Mouse (Mus musculus) lung, postnatal 14 days (tissue): Measurements from ENCODE around the gene Tex52.
"Not testable (repeated sequence)": the region's sequence is repeated elsewhere in the genome, so short reads cannot be mapped to it uniquely, and the experiment has no call there.

Experiments
- DNase-seq: peaks from one replicate; pipeline ENCODE4 v3.0.0; 2021

Gene Tex52

DNA sequence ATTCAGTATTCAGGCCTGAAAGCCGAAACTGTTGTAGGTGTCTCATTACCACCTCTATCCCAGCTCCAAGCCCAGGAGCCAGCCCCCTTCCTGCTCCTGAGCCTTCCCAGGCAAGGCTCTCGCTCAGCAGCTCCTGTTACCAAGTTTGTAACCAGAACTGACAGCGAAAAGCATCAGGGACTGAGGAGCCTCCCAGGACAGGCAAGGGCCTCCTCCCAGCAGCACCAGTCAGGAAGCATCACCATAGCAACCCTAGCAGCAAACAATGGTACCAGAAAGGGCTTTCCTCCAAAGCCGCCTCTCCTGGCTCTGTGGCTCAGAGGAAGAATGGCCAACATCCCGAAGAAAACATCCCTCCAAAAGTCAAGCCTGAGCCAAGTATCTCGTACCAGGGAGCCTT lies at the start of gene Tex52, which contains the start of gene Gm44596:
Tex52 (plus strand) TSS at position 265 of the 400 bp plus-strand sequence.
Gm44596 (plus strand) TSS at position 312 of the 400 bp plus-strand sequence.
- peak; percentile 27 for DNase-seq

DNA sequence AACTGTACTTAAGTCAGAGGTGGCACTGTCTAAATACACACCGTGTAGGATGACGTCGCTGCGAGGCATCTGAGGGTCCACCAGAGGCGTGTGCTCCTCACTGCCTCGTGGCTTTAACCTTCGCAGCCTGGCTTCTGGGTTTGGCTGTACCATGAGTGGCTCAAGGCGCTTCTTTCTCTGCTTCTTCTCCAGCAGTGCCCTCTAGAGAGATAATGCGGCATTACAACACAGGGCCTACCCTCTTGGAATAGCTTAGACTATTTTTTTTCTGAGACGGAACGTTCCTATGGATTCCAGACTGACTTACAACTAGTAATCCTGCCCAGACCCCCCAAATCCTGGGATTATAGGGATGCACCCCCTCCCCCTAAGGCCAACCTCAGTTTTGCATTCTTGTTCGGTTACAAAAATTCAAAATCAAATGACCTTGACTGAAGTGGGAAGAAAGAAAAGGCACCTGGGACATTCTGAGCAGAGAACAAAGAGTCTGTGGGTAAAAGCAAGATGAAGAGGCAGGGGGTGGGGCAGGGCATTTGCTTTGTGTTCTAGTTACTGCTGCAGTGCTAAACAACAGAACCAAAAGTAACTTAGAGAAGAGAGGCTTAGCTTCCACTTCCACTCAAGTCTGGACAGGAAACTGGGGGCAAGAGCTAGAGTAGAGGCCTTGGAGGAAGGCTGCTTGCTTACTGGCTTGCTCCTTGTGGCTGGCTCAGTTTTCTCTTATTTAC lies 40.7 kb upstream of the Tex52 start:
- peak; percentile 86 for DNase-seq

DNA sequence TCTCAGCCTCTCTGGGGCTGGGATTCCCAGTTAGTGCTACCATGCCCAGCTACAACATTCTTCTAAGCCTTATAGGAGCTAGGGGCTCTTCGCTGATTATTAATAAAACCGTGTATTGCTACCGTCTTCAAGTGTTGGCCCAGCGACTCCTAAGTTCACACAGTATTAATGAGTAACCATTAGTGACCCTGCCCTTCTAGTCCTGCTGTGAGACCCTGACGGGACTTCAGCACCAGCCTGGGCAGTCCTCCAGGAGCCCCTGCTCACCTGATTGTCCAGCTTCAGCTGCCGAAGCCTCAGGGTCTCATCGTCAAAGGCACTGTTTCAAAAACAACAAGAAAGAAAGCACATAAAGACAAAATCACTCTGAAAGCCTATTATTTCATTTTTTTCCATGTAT lies 37.8 kb upstream of the Tex52 start:
- no peak for DNase-seq

DNA sequence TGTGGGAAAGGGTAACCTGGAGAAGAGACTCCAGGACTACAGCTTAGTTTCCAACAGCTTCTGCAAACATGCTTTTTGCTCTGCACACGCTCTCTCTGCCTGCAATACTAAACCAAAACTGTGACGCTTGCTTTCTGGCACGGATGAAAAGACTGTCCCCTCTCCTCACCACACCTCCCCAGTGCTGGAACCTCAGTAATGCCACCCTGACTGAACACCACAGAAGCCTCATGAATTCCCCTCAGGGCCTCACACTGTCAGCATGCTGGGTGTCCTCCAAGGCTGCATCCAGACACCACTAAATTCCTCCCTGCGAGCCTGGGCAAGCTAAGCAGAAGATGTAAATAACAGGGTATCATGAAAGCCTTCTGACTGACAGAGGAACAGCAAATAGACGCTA lies 36.4 kb upstream of the Tex52 start:
- no peak for DNase-seq

DNA sequence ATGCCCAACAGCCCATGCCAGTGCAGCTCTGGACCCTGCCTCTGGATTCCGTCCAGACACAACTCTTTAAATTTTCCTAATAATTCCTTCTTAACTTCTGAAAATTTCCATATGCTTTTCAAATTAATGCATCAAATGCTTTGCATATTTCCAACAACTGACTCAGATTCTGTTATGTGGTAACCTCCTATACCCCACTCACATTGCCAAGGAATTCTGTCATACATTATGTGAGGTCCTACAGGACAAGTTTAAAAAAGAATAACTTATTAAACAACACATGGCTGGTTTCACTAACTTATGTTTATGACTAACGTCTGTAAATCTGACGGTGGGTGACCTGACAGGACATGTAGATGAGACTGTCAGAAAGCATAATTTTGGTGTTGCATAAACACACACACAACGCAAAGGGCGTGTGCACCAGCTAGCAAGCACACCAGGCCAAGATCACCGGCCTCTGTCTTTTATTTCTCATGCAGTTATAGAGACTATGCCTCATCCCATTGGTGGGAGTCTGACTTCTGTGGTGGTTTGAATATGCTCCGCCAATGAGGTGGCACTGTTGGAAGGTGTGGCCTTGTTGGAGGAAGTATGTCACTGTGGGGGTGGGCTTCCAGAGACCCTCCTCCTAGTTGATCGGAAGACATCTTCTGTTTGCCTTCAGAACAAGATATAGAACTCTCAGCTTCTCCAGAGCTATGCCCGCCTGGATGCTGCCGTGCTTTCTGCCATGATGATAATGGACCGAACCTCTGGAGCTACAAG lies 33.1 kb upstream of the Tex52 start:
- DNase-seq, result no peak

DNA sequence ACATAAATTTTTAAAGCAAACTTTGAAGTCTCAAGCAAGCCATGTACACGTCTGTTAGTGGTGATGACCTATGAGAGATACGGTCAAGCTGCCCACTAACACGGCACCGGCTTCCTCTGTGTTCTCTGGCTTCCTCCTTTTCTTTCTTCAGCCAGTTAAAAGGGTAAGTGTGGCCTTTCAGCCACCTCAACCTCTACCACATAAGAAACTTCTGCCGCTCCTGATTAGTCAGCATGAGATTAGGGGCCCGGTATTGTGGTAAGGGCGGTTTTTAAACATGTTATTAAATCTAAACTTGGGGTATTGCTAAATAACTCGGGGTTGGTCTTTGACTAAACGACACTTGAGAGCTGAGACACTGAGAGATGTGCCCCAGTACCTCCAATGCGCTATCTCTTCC lies 29.6 kb upstream of the Tex52 start:
- DNase-seq, result no peak

DNA sequence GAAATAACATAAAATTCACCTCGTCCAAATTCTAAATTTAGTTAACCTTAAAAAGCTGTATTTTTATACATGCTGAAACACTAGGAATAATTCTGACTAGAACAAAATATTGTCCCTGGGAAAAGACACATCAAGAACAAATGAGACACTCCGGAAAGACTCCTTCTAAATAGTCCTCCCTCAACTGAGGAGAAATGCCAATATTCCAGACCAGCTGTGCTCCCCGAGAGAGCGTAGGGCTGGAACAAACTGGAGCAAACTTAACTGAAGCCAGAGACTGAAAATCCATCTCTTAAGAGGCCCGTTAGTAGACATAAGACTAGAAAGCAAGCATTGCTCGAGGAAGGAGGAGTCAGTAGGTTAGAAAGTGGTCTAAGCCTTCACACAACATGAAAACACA lies 28.5 kb upstream of the Tex52 start:
- DNase-seq, result no peak

DNA sequence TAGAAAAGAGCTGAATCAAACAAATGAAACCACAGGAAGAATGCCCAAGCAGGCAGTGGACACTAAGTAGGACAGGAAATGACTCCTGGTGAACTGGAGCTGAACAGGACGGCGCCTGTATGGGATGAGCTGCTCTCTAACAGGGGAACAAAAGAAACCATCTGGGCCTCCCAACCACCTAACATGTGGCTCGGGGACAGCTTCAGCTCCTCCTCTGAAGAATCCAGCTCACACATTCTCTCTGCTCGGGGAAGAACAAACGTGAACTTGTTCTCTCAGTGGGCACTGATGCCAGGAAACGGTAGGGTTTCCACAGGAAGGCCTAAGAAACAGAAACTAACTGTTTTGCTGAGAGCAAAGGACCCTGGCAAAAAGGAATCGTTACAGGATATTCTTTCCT lies 25.5 kb upstream of the Tex52 start:
- no peak for DNase-seq

DNA sequence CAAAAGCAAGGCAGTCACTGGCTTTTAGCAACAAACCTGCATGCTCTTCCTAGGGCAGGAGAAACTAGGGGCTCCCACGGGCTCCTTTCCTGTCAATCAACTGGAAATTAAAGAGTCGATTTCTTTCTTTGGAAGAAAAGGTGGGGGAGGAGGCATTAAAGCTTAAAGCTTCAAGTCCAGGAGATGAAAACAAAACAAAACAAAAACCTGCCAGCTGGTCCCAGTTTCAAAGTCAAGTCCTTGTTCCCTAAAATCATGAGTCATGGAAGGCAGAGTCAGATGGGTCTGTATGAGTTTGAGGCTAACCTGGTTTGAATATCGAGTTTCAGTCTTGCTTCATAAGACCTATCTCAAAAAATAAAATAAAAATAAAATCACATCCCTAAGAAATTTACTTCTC lies 21.1 kb upstream of the Tex52 start:
- DNase-seq, result no peak

DNA sequence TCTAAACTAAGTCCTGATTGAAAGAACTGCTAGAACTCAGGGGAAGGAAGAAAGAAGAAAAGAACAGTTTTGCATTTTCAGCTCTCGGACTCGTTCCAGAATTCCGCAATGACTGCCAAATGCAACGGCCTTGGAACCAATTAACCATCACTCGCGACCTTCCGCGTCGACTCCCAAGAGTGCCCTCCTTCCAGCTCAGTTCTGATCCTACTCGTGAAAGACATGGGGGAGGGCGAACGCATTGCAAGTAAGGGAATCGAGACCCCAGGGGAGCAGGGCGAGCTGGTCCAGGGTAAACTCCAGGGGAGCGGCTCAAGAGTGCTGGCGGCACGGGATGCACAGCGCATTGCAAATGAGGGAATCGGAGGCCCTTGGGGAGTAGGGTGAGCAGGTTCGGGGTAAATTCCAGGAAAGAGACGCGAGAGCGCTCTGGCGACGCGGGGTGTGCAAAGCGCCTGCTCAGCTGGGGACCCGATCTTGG lies 20.0 kb upstream of the Tex52 start:
- peak; percentile 49 for DNase-seq

DNA sequence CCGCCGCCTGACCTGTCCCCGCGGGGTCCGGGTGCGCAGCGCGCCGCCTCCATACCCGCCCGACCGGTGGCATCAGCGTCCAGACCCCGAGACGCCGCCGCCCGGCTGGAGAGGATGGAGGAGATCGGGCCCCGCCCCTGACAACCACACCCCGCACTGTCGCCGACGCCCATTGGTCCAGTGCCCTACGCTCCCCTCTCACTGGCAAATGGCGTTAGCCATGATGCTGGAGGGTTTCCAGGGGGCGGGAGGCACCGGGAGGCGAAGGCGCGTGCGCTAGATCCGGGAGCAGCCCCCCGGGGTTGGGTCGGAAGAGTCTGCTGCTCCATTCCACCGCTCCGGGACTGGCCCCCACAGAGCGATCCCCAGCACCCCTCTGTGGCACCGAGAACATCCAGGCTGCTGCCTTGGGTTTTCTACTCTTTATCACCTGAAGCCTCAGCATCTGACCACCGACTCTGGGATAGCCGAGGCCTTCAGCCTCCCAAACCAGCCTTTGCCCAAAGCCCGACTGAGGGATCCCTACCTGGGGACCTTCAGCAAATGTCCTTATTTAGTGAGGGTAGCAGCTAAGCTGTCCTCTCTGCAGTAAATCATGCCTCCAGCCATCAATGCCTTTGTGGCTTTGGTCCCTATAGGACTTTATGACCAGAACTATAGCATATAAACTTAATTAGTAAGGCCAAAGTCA lies 19.4 kb upstream of the Tex52 start, which contains the start of gene Tulp3:
Tulp3 (minus strand) TSS at position 126 of the 691 bp plus-strand sequence.
- peak; percentile 97 for DNase-seq

DNA sequence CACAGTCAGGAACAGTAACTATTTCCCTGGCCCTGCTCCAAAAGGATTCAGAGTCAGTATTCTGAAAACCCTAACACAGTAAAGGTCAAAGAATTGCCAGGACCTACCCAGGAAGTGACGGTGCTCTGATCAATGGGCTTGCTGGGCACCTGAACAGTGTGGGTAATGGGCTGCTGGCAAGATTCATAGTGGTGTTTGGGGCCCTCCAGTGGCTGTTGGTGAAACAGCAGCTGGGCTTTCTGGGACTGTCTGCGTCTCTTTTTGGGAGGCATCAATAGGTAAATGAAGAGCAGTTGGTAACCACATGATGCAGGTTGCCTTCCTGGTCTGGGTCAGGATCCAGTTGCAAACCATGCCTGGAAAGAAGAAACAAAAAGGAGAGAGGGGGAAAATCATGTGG lies 16.3 kb upstream of the Tex52 start:
- peak; percentile 73 for DNase-seq

DNA sequence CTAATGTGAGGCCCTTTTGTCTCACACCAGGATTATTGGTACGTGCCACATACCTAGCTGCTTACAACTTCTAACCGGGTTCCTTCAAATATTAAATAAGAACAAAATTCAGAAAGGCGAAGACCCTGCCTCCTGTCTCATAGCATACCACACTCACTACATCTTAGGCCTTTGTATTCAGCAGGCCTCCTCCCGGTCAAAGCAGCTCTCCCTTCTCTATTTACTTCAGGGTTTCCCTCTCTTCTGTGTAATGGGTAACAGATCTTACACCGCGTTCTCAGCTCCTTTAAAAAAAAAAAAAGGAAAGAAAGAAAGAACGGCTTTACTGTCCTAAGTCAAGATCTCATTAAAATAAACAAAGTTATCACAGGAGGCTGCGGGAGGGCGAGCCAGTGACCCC lies 13.4 kb upstream of the Tex52 start:
- no peak for DNase-seq

DNA sequence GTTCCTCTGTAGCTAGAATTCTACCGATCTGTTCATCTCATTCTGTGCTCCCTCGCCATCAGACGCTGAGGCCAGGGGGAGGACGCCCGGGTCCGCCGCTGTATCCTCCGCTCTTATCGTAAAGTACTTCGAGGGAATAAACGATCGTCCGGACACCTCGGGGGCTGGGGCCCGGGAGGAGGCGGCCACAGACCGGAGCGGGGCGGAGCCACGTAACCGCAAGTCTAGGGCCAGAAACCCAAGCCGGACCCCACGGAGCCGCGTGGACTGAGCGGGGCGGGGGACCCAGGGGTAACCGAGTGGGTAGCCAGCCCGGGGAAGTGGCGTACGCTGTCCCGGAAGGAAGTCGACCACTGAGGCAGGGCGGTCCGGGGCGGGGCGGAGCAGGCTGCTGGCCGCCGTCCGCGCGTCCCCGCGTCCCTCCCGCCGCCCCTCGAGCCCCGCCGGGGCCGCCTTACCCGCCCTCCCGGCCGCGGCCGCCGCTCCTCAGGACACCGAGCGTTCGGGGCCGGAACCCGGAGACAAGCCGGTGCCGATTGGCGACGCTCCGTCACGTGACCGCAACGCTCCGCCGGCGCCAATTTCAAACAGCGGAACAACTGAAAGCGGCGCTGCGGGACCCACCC lies 12.8 kb upstream of the Tex52 start, which contains the start of the genes Rhno1 and Foxm1:
Rhno1 (minus strand) TSS at position 531 of the 626 bp plus-strand sequence.
Foxm1 (plus strand) TSS at position 587 of the 626 bp plus-strand sequence.
- peak; percentile 86 for DNase-seq

DNA sequence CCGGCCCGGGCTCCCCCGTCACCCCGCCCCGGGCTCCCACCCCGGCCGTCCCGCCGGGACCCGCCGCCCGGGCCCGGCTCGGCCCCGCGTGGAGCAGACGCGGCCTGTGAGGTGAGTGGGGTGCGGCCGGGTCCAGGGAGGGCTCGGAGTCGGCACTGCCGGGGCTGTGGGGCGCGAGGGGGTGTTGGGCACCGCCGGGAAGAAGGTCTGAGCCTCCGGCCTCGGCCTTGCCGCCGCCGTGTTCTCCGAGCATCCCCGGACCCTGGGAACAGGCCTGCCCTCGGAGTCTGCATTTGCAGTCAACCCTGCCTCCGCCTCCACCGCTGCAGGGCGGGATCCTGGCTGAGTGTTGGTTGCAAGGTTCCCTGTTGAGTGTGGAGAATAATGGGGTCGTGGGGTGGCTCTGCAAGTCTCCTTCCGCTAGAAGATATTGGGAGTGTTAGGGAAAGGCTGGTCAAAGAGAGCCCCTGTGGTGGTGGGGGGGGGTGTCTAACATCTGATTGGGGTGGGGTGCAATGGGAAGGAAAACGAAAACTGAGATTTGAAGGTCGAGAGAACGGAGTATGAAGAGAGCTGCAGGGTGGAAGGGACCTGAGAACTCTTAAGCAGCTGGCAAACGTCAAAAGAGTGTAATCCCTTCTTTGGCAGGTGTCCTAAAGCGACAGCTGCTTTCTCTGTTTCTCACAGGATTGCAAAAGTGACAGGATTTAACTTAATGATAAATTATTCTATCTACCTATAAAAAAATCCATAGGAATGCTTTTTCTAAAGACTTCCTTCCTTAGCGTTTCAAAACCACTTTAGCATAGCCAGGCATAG lies 12.0 kb upstream of the Tex52 start:
- DNase-seq, result no peak

DNA sequence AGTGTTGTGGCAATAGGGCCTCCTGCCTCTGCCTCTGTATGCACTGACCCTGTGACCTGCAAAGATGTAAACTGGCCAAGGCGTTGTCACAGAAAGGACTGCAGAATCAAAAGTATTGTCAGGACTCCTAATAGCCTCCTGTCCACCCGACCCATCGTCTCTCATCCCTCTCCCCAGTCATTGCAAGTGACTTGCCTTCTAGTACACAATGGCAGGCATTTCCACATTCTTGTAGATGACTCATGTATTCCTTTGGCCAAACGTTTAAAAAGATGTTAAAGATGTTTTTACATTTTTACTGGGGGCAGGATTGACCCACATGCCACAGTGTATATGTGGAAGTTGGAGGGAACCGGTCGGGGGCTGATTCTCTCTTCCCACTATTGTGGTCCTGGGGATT lies 10.5 kb upstream of the Tex52 start:
- DNase-seq, result no peak

DNA sequence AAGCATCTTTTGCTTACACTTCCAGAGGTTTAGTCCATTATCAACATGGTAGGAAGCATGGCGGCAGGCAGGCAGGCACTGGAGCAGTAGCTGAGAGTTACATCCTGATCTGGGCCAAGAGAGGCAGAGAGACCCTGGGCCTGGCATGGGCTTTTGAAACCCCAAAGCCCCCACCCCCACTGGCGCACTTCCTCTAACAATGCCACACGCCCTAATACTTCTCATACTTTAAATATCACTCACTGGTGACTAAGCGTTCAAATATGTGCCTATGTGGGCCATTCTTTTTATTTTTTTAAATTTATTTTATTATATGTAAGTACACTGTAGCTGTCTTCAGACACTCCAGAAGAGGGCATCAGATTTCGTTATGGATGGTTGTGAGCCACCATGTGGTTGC lies 8.8 kb upstream of the Tex52 start:
- DNase-seq, result no peak

DNA sequence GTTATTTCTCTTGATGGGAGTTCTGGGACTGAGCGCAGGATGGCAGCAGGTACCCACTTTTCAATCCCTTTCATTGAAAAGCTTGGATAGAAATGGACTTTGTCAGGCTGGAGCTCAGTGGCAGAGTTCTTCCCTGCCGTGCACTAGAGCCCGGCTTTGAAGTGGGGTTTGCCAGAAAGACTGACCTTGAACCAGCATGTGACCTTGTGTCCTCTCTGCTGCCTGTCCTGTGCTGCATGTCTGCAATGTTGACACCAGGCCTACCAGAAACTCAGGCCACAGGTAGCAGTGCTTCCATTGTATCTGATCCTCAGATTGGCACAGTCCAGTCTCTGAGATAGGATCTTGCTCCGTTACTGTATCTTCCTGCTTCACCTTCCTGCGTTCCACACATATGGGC lies 5.2 kb upstream of the Tex52 start:
- no peak for DNase-seq

DNA sequence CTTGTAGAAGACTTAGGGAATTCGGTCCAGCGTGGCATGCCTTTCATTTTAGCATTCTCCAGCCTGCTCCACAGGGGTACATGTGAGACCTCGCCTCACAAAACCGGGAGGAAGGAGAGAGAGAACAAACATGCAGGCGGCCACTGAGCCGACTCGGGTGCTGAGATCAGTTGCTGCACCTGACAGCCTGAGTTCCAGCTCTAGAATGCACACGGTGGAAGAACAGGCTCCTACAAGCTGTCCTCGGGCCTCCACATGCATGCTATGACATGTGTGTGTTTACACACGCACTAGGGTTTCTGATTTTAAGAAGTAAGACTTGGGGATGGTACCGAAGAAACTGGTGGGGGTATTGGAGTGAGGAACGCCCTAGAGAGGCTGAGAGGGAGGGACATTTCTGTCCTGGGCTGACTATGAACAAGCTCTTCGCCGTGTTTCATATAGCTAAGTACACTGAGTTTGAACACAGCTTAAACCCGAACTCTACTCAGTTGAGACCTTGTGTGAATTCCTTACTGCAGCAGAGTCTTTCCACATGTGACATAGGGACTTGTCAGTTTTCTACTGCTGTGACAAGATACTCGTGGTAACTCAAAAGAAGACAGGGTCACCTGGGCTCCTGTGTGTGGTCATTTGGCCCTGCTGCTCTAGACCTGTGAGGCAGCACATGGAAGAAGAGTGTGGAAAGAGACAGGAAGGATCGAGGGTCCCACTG lies 1.3 kb downstream of the Tex52 start:
- DNase-seq, result no peak

DNA sequence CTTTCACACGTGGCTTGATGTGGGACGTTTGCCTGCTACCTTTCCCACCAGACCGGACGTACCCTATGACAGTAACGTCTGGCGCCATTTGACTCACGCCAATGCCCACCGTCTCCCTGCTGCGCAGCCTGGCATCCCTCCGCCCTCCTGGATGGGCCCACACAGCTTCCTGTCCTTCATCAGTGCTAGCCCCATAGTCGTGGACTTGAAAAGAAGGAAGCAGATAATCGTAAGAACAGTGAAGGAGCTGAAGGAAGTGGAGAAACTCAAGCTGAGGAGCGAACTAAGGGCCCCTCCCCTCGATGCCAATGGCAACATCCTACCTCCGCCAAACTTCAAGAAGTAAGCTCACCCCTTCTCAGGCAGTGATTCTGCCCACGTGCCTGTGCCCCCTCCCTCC lies 4.4 kb downstream of the Tex52 start:
- no peak for DNase-seq

DNA sequence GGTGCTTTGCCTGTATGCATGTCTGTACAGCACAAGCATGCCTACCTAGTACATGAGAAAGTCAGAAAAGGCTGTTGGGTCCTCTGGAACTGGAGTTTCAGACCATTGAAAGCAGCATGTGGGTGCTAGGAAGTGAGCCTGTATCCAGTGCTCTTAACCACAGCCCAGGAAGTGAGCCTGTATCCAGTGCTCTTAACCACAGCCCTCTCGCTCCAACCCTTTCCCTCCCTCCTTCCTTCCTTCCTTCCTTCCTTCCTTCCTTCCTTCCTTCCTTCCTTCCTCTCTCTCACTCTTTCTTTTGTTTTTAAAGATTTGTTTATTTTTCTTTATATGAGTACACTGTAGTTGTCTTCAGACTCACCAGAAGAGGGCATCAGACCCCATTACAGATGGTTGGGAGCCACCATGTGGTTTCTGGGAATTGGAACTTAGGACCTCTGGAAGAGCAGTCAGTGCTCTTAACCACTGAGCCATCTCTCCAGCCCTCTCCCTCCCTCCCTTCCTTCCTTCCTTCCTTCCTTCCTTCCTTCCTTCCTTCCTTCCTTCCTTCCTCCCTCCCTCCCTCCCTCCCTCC lies 5.4 kb downstream of the Tex52 start:
- not testable (repeated sequence) for DNase-seq
